Mouse (Mus musculus) cerebellum, adult 11 months (tissue): ENCODE results near the gene Gpr18.

Experiments used
- DNase-seq: peaks from one replicate; pipeline ENCODE4 v3.0.0; 2022

Gene Gpr18

DNA sequence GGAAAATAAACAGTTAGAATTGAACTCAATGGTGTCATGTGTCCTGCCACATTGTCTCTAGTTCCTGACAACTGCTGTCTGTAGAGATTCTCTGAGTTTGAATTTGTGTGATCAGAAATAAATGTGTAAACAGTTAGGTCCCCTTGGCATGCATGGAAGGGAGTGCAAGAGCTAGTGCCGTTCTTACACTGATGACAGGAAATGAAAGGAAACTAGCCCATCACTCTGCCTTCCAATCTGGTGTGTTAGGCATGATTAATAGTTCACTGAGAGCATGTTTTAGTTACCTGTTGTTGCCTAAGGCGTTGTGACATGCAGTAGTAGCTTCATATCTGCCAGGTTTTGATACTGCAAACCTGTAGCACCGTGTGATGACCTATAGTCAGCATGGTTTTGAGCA, 32.4 kb upstream of the Gpr18 start:
- DNase-seq = no peak

DNA sequence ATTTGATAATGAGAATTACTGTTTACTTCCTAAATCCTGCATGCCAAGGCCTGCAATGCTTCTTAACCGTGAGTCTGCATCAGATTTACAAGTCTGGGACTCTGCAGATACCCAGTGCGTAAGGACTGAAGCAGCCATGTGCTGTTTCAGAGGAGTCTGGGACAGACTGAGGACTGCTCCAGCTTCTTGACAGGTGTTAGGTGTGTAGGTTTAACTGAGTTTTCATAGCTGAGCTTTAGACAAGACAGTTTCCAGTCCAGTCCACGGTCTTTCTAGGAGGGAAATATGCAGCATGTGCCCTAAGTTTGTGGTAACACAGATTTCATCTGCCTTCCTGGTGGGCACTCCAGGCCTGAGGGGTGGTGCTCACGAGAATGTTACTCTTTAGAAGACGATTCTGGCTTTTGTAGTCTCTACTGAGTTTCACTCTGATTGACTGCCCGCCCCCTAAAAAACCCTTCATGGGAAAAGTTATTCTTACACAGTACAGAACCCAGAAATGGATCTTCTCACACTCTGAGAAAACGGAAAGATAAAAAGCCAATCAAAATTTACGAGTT, 31.7 kb upstream of the Gpr18 start:
- no peak for DNase-seq

DNA sequence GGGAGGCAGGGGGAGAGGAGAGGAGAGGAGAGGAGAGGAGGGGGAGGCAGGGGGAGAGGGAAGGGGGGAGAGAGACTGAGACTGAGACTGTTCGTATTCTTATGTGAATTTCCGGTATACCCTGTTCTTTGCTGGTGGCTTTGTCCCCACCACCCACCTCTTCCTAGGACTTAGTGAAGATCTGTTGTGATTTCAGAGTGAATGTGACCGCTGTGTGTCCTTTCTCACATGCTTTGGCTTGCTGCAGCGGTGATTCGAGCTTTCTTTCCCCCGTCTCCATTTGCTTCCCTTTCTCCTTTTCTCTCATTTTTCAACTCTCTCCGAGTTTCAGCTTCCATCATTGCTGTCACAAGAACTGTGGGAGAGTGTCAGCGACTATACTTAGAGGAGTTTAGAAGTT, 31.1 kb upstream of the Gpr18 start:
- DNase-seq = no peak

GRCm38 (mm10) chr14:121946131-121946530, 30.6 kb upstream of the Gpr18 start:
- no peak for DNase-seq

GRCm38 (mm10) chr14:121939582-121939981, 24.0 kb upstream of the Gpr18 start:
- DNase-seq = no peak

DNA sequence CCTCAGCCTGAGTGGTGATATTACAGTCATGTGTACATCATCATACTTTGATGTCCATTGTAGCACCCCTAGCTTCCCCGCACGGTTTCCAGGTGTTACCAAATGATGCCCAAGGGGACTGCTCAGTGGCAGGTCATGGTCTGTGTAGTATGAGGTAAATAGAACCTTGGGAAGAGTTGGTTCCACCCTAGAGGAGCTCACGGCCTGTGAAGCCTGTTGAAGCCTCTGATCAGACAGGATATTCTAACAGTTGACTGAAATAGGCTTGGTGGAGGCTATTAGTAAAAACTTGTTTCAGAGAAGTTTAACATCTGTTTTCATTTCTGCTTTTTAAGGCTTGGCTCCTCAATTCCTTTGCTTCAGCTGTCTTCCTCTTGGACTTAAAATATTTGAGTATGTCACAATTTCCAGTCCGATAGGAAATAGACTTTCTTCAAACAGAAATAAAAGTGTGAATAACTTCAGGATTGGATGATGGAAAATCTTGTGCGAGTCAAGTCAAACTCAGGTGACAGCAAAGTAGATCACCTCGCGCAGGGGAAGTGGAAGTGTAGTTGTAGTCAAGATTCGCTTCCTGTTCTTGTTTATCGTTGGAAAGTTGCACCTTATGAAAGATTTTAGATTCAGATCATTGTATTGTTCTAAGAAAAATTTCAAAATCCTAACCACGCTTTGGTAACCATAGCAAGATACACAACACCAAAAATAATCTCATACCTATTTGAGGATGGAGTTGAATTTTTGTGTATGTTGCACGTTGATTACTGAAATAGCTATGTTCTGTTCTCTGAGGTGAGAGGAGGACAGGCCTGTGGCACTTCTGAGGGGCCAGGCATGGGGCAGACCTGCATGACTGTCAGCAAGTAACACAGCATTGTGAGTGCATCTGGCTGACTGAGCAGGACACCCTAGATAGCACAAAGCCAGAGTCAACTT, 22.9 kb upstream of the Gpr18 start:
- DNase-seq = no peak

- no peak for DNase-seq
Measured at GRCm38 (mm10) chr14:121937601-121938255, 22.1 kb upstream of the Gpr18 start.

DNA sequence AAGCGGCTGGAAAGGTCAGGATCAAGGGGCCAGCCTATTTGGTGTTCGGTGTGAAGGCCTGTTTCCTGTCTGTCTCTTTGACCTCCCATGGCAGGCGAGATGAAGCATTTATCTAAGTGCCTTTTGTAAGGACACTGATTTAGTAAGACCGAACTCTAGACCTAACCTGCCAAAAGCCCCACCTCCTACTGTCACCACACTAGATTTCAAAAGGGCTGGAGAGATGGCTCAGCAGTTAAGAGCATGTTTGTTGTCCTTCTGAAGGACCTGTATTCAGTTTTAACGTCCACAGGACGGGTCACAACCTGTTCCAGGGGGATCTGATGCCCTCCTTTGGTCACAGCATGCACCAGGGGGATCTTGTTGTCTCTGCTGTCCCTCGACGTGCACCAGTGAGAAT, 21.3 kb upstream of the Gpr18 start:
- no peak for DNase-seq

DNA sequence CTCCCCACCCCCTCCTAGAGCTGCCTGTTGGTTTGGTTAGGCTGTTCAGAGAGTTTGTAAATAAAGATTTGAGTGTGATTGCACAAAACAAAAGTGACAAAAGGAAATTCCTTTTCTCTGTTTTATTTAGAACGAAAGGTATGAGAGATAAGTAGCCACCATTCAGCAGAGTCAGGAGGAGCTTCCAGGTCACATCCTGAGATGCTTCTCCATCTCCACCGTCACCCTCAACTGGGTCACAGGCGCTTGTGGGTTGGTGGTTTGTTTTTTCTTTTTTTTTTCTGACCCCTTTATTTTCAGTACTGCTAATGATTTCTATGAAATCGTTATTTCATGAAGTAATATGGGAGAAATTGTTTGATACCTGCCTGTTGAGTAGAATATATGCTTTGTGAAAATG, 20.8 kb upstream of the Gpr18 start:
- no peak for DNase-seq

GRCm38 (mm10) chr14:121934597-121934946, 19.0 kb upstream of the Gpr18 start:
- no peak for DNase-seq

DNA sequence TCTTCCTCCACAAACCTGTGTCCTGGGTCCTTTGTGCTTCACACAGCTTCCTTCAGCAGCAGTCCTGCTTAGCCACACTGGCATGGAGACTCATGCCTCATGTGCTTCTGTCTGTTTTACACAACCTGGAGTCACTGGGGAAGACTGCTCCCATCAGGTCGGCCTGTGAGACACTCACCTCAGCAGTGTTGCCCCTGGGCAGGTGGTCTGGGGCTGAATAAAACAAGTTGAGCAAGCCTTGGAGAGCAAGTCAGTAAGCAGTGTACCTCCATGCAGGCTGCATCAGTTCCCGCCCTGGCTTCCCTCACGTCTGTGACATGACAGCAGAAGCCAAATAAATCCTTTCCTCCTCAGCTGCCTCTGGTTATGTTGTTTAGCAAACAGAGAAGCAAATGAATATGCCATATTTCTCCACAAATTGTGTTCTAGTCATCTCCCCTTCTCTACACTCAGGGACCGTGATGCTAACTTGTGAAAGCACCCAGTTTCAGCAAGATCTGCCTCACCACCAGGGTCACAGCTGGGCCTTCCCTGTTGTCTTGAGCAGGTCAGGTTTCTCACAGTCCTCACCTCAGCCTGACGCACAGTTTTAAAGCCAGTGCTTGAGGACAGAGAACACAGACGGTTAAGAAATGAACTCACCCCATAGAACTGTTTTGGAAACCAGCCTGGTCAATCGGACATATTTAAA, 18.5 kb upstream of the Gpr18 start:
- DNase-seq = no peak

DNA sequence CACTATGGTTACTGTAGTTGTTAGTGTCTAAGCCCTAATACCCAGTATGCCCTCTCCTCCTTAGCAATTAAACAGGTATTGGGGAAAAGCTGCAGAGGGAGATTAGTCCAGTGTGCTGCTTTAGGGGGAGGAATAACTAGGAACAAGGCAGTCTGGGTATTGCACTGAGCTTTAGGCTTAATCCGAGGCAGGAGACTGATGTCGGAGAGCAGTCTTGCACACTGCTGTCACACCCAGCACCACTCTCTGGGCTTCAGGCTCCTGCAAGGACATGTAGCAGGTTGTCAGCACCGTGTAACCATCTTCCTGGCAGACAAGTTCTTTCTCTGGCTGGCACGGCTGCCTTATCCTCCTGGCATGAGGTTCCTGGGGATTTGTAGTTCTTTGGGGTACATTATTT, 16.6 kb upstream of the Gpr18 start:
- no peak for DNase-seq

DNA sequence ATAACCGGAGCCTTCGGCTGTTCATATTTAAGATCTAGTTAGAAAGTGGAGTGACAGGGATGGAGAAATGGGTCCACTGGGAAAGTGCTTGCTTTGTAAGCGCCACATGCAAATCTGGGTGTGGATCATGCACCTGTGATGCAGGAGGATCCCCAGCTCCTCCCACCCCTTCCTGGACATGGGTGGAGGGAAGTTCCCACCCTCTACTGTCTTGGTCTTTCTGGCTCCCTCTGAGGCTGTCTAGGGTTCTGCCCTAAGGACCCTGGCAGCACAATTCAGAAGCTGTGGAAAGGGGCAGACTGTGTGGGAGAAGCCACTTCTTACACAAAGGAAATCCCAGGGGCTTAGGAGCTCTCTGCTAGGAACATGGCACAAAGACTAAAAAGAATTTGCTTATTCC, 16.0 kb upstream of the Gpr18 start:
- DNase-seq = no peak

DNA sequence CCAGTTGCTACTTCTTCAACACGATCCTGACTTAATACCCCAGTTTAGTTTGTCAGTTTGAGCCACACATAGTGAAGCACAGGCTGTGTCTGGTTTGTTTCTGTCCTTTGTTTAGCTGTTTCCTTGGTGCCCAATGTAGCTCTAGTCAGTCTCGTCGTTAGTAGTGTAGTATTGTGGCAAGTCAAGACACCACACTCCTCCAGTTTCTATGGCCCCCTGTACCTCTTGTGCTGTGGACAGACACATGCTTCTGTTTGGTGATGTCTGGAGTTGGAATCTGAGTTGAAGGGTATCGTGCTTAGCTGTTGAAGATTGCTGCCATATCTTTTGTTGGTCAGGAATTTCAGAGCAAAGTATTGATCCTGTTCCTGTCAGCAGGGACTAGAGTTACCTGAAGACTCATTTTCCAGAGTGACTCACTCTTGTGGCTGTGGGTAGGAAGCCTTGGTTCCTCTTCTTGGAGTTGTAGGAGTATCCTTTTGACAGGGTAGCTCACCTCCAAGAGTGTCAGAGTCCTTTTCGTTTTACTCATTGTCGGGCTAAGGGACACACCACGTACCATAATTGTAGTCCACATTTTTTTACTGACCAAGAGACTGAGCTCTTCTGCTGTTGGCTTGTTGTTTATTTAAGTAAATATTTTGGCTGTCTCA, 15.3 kb upstream of the Gpr18 start:
- DNase-seq = no peak

- no peak for DNase-seq
Measured at GRCm38 (mm10) chr14:121929243-121929951, 13.8 kb upstream of the Gpr18 start.

GRCm38 (mm10) chr14:121928375-121929137, 13.0 kb upstream of the Gpr18 start:
- peak; percentile 19 for DNase-seq

- no peak for DNase-seq
Measured at GRCm38 (mm10) chr14:121927451-121927850, 11.9 kb upstream of the Gpr18 start.

DNA sequence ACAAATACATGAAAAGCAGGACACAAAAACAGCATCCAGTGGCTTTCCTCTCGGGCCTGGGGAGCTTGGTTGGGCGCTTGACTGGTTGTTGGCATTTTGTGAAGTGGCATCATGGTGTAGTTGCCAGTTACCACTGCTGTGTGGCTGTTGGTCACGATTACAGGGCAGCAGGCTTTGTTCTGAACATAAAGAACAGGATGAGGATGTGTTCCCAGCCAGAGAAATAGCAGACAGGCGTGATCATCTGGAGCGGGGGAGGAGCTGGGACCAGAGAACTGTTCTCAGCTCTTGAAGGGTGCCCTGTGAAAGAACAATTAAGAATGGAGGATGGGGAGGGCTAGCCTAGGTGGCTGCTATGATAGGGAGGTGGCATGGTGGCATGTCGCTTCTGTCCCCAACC, 11.3 kb upstream of the Gpr18 start:
- DNase-seq = no peak

GRCm38 (mm10) chr14:121924876-121925275, 9.3 kb upstream of the Gpr18 start:
- no peak for DNase-seq

DNA sequence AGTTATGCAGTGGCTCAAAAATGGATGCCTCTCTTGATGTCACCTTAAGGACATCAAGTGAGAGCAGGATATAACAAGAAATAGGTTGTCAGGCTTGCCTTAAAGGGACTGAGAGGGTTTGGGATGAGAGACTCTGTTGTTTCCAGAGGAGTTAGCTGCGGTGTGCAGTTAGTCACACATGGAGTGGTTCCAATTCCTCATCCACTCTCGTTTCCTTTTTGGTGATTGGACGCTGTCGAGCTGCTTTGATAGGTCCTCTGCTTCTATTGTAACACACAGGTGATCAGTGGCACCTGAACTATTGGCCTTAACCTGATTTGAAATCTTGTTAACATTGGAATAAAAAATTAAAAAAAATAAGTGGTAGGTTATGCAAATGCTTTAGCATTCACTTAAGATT, 7.2 kb upstream of the Gpr18 start:
- DNase-seq = no peak

- no peak for DNase-seq
Measured at GRCm38 (mm10) chr14:121922016-121922415, 6.4 kb upstream of the Gpr18 start.
